Mouse (Mus musculus): ENCODE data around the gene Runx2.

Runx2 gene

GRCm38 (mm10) chr17:44588020-44588419 is 226.6 kb downstream of the Runx2 start:
- no peak for DNase-seq (ENCODE audit: low spot score)

GRCm38 (mm10) chr17:44586196-44586595 is 228.4 kb downstream of the Runx2 start:
- no peak for DNase-seq (ENCODE audit: low spot score)

GRCm38 (mm10) chr17:44584781-44585180 is 229.8 kb downstream of the Runx2 start:
- no peak for DNase-seq (ENCODE audit: low spot score)

GRCm38 (mm10) chr17:44577791-44578190 is 236.8 kb downstream of the Runx2 start:
- DNase-seq (ENCODE audit: low spot score) = no peak

- DNase-seq (ENCODE audit: low spot score) = no peak
Measured at GRCm38 (mm10) chr17:44570899-44571298, 243.7 kb downstream of the Runx2 start.

GRCm38 (mm10) chr17:44569020-44569621 is 245.5 kb downstream of the Runx2 start:
- peak; percentile 54 for DNase-seq (ENCODE audit: low spot score)

GRCm38 (mm10) chr17:44566992-44567391 is 247.6 kb downstream of the Runx2 start:
- DNase-seq (ENCODE audit: low spot score) = peak; percentile 22

GRCm38 (mm10) chr17:44565884-44566515 is 248.6 kb downstream of the Runx2 start:
- DNase-seq (ENCODE audit: low spot score) = no peak

GRCm38 (mm10) chr17:44565311-44565831 is 249.2 kb downstream of the Runx2 start:
- DNase-seq (ENCODE audit: low spot score) = no peak

- no peak for DNase-seq (ENCODE audit: low spot score)
Measured at GRCm38 (mm10) chr17:44564611-44565198, 249.9 kb downstream of the Runx2 start.

- no peak for DNase-seq (ENCODE audit: low spot score)
Measured at GRCm38 (mm10) chr17:44560016-44560415, 254.6 kb downstream of the Runx2 start.

GRCm38 (mm10) chr17:44557199-44558111 is 257.1 kb downstream of the Runx2 start:
- DNase-seq (ENCODE audit: low spot score) = peak; percentile 19

- DNase-seq (ENCODE audit: low spot score) = no peak
Measured at GRCm38 (mm10) chr17:44554941-44555340, 259.7 kb downstream of the Runx2 start.

- no peak for DNase-seq (ENCODE audit: low spot score)
Measured at GRCm38 (mm10) chr17:44549551-44549950, 265.0 kb downstream of the Runx2 start.

- DNase-seq (ENCODE audit: low spot score) = no peak
Measured at GRCm38 (mm10) chr17:44547922-44548321, 266.7 kb downstream of the Runx2 start.

GRCm38 (mm10) chr17:44546801-44547200 is 267.8 kb downstream of the Runx2 start:
- DNase-seq (ENCODE audit: low spot score) = no peak

GRCm38 (mm10) chr17:44545141-44545813 is 269.3 kb downstream of the Runx2 start:
- DNase-seq (ENCODE audit: low spot score) = no peak

- no peak for DNase-seq (ENCODE audit: low spot score)
Measured at GRCm38 (mm10) chr17:44542706-44543105, 271.9 kb downstream of the Runx2 start.

- no peak for DNase-seq (ENCODE audit: low spot score)
Measured at GRCm38 (mm10) chr17:44540699-44541098, 273.9 kb downstream of the Runx2 start.

GRCm38 (mm10) chr17:44538921-44539320 is 275.7 kb downstream of the Runx2 start:
- no peak for DNase-seq (ENCODE audit: low spot score)

GRCm38 (mm10) chr17:44530000-44530399 is 284.6 kb downstream of the Runx2 start:
- peak; percentile 24 for DNase-seq (ENCODE audit: low spot score)

GRCm38 (mm10) chr17:44528617-44529016 is 286.0 kb downstream of the Runx2 start:
- no peak for DNase-seq (ENCODE audit: low spot score)

Measured in T-cell, adult 2 months (primary cell).